Mouse (Mus musculus) liver, adult 2 months (tissue): ENCODE measurements at regions not wholly inside any gene's neighbourhood (a gene's known extent, or its start where the extent isn't known, plus 50 kb on each side); places are given as distances from the start of the nearest gene placed in this dataset.

Source experiments
- DNase-seq: peaks from one replicate; pipeline ENCODE4 v3.0.0-alpha.2; 2011; ENCODE audit warnings: low read depth, low spot score; ENCODE audit errors: extremely low read depth
- H3K27ac ChIP-seq: fragments of 200-500 bp; replicated peaks from 2 replicates; pipeline ENCODE4 v1.5.1; 2012; ENCODE audit warnings: low read depth, mild to moderate bottlenecking, control low read depth, inconsistent platforms, low read length; ENCODE audit not compliant: insufficient read depth
- H3K27me3 ChIP-seq: fragments of 200-500 bp; 2 replicates; pipeline ENCODE4 v1.6.1; 2012; ENCODE audit warnings: mild to moderate bottlenecking, moderate library complexity, low read length, inconsistent platforms; ENCODE audit not compliant: control insufficient read depth, insufficient read depth
- H3K36me3 ChIP-seq: fragments of 200-500 bp; 2 replicates; pipeline ENCODE4 v1.6.1; 2012; ENCODE audit warnings: low read length, inconsistent platforms; ENCODE audit not compliant: control insufficient read depth, insufficient read depth
- H3K4me1 ChIP-seq: fragments of 200-500 bp; 2 replicates; pipeline ENCODE4 v1.6.1; 2011; ENCODE audit warnings: low read length; ENCODE audit not compliant: control insufficient read depth, insufficient read depth
- H3K4me3 ChIP-seq: fragments of 200-500 bp; 2 replicates; pipeline ENCODE4 v1.5.1; 2011; ENCODE audit warnings: low read depth, mild to moderate bottlenecking, control low read depth, low read length, moderate library complexity; ENCODE audit not compliant: insufficient read depth
- H3K79me2 ChIP-seq: fragments of 200-500 bp; 2 replicates; pipeline ENCODE4 v1.6.1; 2012; ENCODE audit warnings: inconsistent platforms, mild to moderate bottlenecking, low read length, moderate library complexity; ENCODE audit not compliant: control insufficient read depth, insufficient read depth
- H3K9ac ChIP-seq: fragments of 200-500 bp; 2 replicates; pipeline ENCODE4 v1.6.1; 2012; ENCODE audit warnings: low read depth, mild to moderate bottlenecking, control low read depth, inconsistent platforms, low read length
- CTCF ChIP-seq: fragments of 200-500 bp; IDR thresholded peaks from 2 replicates; pipeline ENCODE4 v1.5.1; 2011; ENCODE audit warnings: low read depth, low read length, control low read depth
- POLR2A ChIP-seq: fragments of 200-500 bp; IDR thresholded peaks from 2 replicates; pipeline ENCODE4 v1.6.1; 2011; ENCODE audit warnings: low read length, control low read depth; ENCODE audit not compliant: insufficient read depth; ENCODE audit errors: extremely low read depth
- WGBS: fragments of 180-500 bp; shearing (Covaris S2); methylation state at CpG from one replicate; pipeline ENCODE4 v1.1.7; 2018; 5-methylcytosine and 5-hydroxymethylcytosine counted together

GRCm38 (mm10) chr13:80647578-80647977, 235.6 kb upstream of the Arrdc3 start:
- H3K36me3 ChIP-seq, result no peaks in the 10 kb centered on the region
- no peak overlapping the region for H3K9ac ChIP-seq
- H3K27ac ChIP-seq, result no peak overlapping the region
- WGBS, result 63% methylated on average over 4 of the region's 4 CpGs
- no peak for TF ChIP-seq CTCF
- no peak for TF ChIP-seq POLR2A
- H3K79me2 ChIP-seq, result no peaks in the 10 kb centered on the region
- no peaks in the 10 kb centered on the region for H3K4me1 ChIP-seq
- no peak overlapping the region for H3K4me3 ChIP-seq
- H3K27me3 ChIP-seq, result no peaks in the 10 kb centered on the region
- DNase-seq, result no peak

- 85% methylated on average over 8 of the region's 8 CpGs for WGBS
These were observed 230.1 kb upstream of the Arrdc3 start for GRCm38 (mm10) chr13:80652967-80653539.

GRCm38 (mm10) chr13:80666186-80666713, 216.9 kb upstream of the Arrdc3 start:
- 72% methylated on average over 3 of the region's 3 CpGs for WGBS
- no peak for DNase-seq

More at GRCm38 (mm10) chr13:80652967-80653539, 230.1 kb upstream of the Arrdc3 start:
- no peak overlapping the region for H3K4me3 ChIP-seq
- H3K36me3 ChIP-seq, result no peaks in the 10 kb centered on the region
- no peak for DNase-seq
- H3K27me3 ChIP-seq, result no peaks in the 10 kb centered on the region
- no peak overlapping the region for H3K27ac ChIP-seq
- TF ChIP-seq CTCF (no peak), POLR2A (no peak)
- no peaks in the 10 kb centered on the region for H3K79me2 ChIP-seq
- H3K4me1 ChIP-seq, result no peaks in the 10 kb centered on the region
- H3K9ac ChIP-seq, result no peak overlapping the region

GRCm38 (mm10) chr13:80689871-80690270, 193.3 kb upstream of the Arrdc3 start:
- H3K36me3 ChIP-seq, result no peaks in the 10 kb centered on the region
- H3K79me2 ChIP-seq, result no peaks in the 10 kb centered on the region
- H3K27me3 ChIP-seq, result no peaks in the 10 kb centered on the region
- no peaks in the 10 kb centered on the region for H3K4me1 ChIP-seq
- no peak for DNase-seq
- H3K9ac ChIP-seq, result no peak overlapping the region
- no peak overlapping the region for H3K4me3 ChIP-seq
- TF ChIP-seq POLR2A (no peak), CTCF (no peak)
- H3K27ac ChIP-seq, result no peak overlapping the region

More at GRCm38 (mm10) chr13:80666186-80666713, 216.9 kb upstream of the Arrdc3 start:
- Histone ChIP-seq H3K4me3 (no peak overlapping the region), H3K27ac (no peak overlapping the region), H3K27me3 (no peaks in the 10 kb centered on the region), H3K9ac (no peak overlapping the region), H3K36me3 (no peaks in the 10 kb centered on the region), H3K4me1 (no peaks in the 10 kb centered on the region), H3K79me2 (no peaks in the 10 kb centered on the region)
- TF ChIP-seq CTCF (no peak), POLR2A (no peak)

GRCm38 (mm10) chr13:80690654-80691386, 192.4 kb upstream of the Arrdc3 start:
- no peaks in the 10 kb centered on the region for H3K27me3 ChIP-seq
- no peak overlapping the region for H3K4me3 ChIP-seq
- no peak overlapping the region for H3K27ac ChIP-seq
- 63% methylated on average over 4 of the region's 4 CpGs for WGBS
- H3K4me1 ChIP-seq, result no peaks in the 10 kb centered on the region
- no peaks in the 10 kb centered on the region for H3K79me2 ChIP-seq
- no peak overlapping the region for H3K9ac ChIP-seq
- no peak for DNase-seq
- TF ChIP-seq POLR2A (no peak), CTCF (no peak)
- no peaks in the 10 kb centered on the region for H3K36me3 ChIP-seq

GRCm38 (mm10) chr13:80695549-80696150, 187.5 kb upstream of the Arrdc3 start:
- Histone ChIP-seq H3K4me3 (no peak overlapping the region), H3K4me1 (no peaks in the 10 kb centered on the region), H3K27me3 (no peaks in the 10 kb centered on the region), H3K36me3 (no peaks in the 10 kb centered on the region), H3K9ac (no peak overlapping the region), H3K27ac (no peak overlapping the region), H3K79me2 (no peaks in the 10 kb centered on the region)
- 42% methylated on average over 1 of the region's 1 CpGs for WGBS
- TF ChIP-seq CTCF (no peak), POLR2A (no peak)
- no peak for DNase-seq
